Mouse (Mus musculus): ENCODE measurements around the gene Gm28308.

The Gm28308 gene

DNA sequence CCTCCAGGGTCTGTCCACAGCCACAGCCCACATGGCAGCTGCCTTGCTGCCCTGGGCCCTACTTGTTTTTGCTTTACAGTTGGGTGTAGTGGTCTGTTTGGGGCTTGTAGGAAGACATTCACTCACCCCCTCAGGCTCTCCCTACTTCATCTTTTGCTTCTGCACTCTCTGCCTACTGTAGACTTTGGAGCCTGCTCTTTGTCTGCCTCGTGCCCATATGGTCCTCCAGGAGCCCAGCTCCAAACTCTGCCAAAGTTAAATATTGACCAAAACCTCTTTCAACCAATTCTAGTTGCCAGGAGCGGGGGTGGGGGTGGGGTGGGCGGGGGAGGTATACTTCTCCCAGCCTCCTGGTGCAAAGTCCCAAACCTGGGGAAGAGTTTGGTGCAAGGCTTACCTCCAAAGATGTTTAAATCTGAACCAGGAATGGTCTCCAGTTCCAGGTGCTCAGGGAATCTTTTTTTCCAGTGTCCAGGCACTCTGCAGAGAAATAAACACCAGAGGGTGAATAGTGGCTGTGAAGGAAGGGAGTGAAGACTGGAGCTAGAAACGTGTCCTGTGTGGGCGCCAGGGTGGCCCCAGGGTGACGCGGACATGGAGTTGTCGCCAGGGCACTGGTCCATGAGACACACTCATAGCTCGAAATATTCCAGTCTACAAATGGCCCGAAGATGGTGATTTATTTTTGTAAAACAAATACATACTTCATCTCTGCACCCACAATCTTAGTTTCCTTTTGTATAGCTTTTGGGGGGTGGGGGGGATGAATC lies 29.6 kb downstream of the Gm28308 start:
- DNase-seq (ENCODE audit: low spot score in 2 of 2): no peak

DNA sequence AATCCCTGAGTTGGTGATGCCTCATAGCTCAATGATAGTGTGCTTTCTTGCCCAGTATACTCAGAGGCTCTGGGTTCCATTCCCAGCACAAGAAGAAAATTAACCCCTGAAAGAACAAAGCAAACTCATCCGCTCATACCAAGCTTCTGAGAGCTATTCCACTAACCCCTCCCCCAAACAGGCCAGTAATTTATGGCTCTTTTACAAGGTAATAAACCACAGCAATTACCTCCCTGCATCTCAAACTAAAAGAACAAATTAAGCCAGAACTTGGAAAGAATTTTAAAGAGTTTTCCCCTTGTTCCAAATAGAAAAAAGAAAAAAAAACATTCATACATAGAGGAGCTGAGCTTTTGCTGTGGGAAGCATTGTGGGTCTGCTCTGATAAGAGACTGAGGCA lies 30.3 kb downstream of the Gm28308 start:
- no peak for DNase-seq (ENCODE audit: low spot score in 2 of 2)

DNA sequence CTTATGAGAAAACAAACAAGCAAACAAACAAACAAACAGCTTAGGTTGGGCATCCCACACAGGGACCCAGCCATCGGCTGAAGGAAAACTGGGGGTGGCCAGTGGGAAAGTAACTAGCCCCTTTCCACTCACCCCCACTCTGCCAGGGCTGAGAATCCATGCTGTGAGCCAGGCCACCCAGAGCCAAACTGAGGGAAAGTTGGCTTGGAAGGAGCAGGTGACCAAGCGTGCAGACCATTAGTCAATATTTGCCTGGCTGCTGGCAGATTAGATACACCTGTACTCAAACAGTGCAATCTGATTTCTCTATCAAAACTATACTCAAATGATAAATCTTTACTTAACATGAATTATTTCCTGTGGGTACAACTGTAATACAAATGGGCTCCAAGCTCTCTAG lies 31.1 kb downstream of the Gm28308 start:
- DNase-seq (ENCODE audit: low spot score in 2 of 2): no peak

DNA sequence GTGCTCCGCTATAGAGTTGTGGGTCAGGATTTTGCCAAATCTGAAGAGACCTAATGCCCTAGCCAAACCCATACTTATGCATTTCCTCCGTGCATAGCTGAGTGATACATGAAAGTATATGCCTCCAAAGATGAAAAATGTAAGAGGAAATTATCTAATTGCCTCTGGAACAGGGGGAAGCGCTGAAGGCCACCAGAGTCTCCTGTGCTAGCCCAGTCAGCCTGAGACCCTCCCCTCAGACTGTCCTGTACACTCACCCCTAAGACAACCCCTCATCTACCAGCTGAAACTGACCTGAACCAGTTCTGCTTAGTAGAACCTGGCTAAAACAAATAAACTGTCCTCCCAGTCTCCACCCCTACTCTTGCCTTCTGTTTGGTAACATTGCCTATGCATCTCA lies 32.4 kb downstream of the Gm28308 start:
- no peak for DNase-seq (ENCODE audit: low spot score in 2 of 2)

DNA sequence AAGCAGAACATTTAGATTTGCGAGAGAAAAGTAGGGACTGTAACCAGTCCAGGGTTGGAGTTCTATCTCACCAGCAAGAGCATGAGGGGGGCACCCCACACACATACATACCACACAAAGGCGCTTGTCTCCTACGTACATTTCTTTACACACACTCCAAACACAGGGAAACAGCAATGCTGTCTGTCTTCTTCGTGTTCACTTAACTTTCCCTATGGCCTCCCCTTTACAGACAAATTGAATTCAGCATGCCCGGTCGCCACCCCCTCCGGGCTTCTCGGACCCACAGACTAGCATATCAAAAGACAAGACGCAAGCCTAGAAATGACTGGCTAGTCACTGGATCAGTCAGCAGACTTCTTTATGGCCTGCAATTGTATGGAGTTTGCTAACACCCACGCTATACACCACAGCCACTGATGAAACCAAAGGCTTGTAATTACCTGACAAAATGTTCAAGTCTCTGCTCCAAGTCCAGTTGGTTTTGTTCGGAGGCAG lies 32.9 kb downstream of the Gm28308 start:
- DNase-seq (ENCODE audit: low spot score in 2 of 2): no peak

DNA sequence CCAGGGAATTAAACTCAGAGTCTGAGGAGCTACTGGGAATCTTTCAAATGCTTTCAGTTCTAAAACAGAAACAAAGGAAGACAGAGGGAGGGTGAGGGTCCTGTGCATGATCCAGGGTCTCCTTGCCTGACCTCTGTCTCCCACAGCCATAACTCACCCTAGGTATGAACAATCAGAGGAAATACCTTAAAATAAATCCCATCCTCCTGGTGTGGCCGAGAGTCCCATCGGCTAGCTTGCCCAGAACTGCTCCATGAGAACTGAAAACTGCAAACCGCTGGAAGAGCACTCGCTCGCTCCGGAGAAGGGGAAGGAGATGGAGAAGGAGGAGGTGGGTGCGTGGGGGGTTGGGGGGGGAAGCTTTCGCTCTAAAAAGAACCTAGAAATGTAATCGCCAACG lies 33.4 kb downstream of the Gm28308 start:
- DNase-seq (ENCODE audit: low spot score in 2 of 2): no peak

DNA sequence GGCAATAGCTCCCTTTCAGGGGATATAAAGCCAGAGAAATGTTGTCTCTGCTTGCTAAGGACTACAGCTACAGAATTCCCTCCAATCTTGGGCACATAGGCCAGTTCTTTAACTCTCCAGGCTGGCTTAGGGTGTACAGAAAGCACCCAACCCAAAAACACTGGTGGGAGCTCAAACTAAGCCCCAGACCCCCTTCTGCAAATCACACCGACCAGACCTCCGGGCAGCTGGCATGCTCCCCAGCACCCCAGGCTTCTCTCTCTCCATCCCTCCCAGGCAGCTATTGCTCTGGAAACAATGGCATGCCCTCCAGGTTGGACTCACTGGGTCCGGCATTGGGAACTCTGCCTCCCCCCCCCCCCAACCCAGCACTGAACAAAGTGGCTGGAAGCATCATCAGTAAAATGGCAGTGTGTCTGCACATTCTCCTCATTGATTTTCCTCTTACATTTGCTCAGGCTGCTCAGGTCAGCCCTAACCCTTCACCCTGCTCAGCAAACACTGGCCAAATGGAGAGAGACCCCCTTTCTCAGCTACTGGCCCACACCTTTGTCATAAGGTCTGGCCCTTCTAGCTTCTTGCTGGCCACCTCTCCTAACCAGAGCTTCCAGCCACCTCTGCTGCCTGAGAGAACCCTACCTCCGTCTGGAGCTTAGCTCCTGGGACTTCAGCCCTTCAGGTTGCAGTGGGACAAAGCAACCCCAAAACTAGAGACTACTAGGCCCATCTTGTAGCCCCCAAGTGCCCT lies 34.0 kb downstream of the Gm28308 start:
- DNase-seq (ENCODE audit: low spot score in 2 of 2): no peak

DNA sequence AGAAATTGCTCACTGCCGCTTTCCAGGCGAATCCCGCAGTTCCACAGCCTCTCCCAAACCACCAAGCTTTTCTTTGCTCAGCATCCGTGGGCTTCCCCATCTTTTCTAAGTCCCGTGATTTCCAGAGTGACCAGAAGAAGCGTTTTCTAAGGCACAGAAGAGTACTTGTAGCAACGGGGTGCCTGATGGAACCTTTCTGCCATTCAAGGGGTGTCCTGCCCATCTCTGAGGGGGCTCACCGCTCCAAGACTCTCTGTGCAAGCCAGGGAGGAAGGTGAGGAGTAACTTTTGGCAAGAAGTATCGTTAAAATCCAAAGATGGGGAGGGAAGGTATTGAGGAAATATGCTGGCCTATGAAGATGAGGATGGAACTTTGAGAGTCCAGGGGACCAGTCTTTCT lies 35.3 kb downstream of the Gm28308 start:
- no peak for DNase-seq (ENCODE audit: low spot score in 2 of 2)

DNA sequence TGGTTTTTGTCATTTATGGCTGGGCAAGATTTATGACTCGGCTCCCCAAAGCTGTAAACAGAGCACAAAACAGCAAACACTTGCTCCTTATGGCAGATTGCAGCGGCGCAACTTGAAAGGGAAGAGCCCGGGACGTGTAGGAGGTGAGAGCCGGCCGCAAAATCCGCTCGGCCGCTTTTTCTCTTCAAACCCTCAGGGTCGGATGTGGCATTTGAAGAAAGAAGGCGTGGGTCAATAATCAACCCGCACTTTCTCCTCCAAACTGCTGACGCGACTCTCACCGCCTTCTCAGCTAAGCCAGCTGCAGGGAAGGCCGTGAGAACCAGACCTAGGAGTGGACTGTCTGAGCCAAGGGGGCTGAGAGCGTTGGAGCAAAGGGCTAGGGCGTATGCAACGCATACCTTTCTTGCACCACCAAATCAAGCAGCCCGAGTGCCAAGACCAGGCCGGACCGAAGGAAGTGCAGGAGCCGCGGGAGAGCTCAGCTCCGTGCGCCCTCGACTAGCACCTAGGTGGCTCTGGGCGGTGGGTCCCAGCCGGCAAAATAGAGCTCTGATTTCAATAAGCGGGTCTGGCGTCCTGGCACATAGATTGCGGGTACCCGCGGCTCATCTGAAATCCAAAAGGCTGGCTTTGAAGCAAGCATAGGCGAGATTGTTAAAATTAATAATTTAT lies 35.9 kb downstream of the Gm28308 start, which contains the start of gene 5730596B20Rik:
5730596B20Rik (plus strand) TSS at position 438 of the 675 bp plus-strand sequence.
- DNase-seq (ENCODE audit: low spot score in 2 of 2): no peak

DNA sequence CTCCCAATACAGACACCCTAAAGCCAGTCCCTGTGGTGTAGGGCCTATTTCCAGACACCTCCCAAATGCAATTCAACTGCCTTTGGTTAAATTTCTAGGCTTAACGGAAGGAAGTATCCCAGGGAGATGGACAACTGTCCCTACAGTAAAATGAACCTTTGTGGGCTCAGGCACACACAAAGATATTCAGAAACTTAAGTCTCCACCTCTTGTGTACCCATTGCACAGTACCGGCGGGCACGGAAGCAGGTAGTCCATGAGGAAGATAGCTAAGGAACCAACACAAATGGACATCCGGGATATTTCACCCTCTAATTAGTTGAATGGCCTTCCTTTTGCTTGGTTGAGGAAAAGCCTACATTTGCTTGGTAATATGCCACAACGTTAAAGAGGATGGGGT lies 36.7 kb downstream of the Gm28308 start:
- no peak for DNase-seq (ENCODE audit: low spot score in 2 of 2)

DNA sequence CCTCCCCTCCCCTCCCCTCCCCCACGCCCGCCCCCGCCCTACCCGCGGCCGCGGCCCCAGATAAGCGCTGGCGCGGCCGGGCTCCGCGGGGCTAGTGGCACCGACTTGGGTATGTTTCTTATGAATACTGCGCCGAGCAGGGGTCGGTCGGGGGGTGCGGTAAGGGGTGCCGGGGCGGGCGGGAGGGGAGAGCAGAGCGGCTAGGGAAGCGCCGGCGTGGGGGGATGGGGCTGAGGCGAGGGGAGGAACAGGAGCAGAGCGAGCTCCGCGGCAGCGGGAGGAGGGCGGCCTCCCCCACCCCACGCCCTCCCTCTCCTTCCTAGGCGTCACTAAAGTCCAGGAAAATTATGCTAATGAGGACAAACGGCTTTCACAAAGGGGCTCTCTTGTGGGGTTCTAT lies 37.3 kb downstream of the Gm28308 start:
- DNase-seq (ENCODE audit: low spot score in 2 of 2): no peak

DNA sequence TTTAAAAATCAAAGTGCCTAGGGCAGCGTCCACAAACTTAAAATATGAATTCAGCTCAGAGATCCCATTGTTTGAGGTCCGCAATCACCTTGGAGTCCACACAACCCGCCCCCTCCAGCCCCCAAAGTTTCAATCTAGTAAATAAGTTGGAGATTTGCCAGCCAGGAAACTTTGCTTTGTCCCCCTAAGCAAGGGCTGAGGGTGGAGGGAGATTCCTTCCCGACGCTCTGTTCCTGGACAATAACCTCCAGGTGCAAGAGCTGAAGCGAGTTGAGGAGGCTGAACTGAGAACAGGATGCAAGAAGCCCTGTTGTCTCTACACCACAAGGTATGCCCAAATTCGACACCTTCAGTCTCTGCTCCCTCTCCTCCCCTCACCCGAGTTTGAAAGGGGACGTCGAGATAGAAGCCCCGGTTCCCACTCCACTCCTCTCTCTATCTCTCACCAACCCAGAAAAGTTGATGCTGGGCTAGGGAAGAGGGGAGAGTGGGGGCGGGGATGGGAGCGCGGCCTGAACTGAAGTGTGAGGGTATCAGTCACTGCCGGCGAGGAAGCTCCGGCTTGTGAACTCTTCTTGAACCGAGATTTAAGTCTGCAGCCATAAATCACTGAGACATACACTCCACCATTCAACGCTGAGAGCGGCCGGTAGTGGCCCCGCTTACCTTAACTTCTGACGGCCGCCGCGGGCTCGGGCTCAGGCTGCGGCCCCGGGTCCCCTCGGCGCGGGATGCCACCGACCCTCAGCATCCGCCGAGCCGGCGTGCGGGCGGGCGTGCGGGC lies 38.0 kb downstream of the Gm28308 start:
- DNase-seq (ENCODE audit: low spot score in 2 of 2): no peak

DNA sequence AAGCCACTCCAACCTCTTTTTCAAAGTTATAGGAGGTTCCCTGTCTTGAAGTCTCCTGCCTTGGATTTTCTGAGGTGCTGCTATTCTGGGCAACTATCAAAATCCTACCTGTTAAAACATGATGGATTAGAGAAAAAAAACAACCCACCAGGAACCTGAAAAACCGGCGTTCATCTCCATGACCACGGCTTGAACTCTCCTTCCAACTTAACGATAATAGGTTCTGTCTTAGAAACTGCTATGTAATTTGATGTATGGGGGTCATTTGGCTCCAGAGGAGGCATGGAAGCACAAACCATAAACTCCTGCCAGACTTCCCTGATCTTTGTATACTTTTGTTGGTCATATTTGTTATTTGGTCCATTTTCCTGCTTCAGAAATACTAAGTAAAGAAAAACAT lies 39.5 kb downstream of the Gm28308 start:
- DNase-seq (ENCODE audit: low spot score in 2 of 2): no peak

DNA sequence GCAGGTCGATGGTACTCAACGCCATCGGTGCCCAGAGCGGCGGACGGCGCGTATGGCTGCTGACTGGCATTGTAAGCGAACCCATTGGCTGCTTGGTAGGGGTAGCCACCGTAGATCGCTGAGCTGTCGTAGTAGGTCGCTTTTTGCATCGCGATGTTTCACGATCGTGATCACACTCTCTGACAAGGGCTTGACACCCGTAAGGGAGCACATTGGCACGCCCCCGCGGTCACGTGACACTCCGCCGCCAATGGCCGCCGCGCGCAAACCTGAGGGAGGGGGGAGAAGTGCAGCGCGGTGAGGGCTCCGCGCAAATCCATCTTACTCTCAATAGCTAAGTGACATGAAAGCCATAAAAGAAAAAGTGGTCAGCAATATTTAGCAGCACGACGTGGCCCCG lies 40.6 kb downstream of the Gm28308 start:
- no peak for DNase-seq (ENCODE audit: low spot score in 2 of 2)

DNA sequence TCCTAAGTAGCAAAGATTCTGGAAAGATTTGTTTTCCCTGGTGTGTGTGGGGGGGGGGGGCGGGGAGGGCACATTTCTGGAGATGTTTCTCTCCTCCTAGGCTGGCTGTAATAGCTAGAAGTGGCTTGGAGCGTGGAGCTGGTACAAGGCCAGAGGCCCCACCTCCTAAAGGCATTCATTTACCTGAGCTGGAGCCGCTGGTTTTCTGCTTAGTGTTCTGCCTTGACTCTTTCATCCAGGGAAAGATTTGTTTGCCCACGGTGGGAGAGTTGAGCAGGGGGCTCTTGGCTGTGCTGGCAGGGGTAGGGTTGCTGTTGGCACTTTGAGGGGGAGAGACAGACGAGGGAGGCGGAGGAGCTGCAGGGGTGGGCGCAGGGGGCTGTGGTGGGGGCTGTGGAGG lies 41.2 kb downstream of the Gm28308 start:
- DNase-seq (ENCODE audit: low spot score in 2 of 2): no peak

DNA sequence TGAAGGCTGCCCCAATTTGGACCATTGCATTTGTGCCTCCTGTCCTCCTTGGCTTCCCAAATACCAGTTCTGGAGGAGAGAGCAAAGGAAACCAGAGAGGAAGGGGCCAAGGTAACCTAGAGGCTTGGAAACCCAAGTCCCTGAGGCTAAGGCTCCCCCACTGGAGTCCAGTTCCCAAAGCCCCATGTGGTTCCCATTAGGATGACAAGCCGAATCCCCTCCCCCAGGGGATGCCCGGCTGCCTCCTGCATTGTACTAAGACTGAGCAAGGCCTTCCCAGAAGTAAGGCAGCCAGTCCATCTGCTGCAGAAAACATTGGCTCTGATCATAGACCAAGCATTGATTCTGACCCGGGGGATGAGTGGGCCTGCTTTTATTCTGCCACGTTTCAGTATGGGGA lies 41.8 kb downstream of the Gm28308 start:
- no peak for DNase-seq (ENCODE audit: low spot score in 2 of 2)

DNA sequence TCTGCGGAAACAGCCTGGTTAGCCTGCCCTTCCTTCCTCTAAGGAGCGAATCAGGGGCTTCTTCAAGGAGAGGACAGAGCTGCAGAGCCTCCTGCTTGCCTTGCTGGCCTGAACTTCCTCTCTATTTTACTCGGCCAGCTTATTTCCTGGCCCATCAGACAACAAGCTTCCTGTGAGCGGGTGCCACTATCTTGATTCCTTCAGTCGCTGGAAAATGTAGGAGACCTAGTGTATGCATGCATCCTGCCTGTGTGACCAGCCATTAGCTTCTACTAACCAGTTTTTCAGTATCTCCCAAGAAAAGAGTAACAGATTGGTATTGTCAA lies 42.3 kb downstream of the Gm28308 start:
- DNase-seq (ENCODE audit: low spot score in 2 of 2): no peak

DNA sequence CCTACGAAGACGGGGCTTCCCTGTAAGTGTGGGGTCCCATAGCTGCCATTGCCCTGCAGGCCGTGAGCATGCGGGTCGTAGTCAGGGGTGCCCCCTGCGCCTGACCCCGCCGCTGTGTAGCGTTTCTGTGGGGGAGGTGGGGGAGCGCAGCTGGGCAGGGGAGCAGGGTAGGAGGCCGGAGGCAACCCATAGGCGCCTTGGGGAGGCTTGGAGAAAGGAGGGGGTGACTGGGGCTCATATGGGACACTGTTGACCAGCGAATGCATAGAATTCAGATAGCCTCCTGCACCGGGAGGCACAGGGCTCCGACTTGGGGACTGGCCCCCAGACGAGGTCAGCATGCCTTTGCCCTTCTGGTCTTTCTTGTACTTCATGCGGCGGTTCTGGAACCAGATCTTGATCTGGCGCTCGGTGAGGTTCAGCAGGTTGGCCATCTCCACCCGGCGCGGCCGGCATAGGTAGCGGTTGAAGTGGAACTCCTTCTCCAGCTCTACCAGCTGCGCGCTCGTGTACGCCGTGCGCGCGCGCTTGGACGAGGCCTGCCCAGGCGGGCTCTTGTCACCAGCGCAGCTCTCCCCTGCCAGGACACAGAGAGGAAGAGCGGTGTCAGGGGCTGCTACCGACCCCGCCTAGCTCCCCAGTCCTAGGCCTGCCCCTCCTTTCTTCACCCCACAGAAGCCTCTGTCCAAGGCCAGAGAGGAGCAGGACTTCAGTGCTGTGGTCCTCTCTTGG lies 42.8 kb downstream of the Gm28308 start:
- DNase-seq (ENCODE audit: low spot score in 2 of 2): no peak

DNA sequence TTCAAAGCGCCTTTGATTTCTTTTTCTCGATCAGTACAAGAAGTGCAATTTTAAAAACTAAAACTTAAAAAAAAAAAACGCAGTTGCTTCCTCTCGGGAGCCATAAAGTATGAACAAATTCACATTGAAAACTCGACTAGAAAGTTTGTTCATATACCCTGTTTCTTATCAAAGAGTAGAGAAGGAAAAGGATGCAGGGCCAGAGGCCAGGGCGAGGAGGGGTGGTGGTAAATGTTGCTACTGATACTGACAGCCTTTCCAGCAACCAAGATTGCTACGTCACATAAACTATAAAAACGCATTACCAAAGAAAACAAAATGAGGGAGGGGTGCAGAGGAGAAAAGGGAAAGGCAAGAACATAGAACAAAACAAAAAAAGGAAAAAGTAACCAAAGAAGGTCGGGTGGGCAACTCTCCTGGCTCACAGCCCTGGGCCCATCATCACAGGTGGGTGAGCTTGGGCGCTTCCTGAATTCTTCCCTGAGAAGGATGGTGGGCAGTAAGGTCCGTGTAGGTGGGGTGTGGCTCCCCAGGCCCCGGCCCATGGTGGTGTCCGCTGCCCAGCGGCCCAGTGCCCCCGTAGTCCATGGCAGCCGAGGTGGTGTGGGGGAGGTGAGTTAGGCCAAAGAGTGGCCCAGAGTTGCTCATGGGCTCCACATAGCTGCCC lies 43.5 kb downstream of the Gm28308 start:
- no peak for DNase-seq (ENCODE audit: low spot score in 2 of 2)

DNA sequence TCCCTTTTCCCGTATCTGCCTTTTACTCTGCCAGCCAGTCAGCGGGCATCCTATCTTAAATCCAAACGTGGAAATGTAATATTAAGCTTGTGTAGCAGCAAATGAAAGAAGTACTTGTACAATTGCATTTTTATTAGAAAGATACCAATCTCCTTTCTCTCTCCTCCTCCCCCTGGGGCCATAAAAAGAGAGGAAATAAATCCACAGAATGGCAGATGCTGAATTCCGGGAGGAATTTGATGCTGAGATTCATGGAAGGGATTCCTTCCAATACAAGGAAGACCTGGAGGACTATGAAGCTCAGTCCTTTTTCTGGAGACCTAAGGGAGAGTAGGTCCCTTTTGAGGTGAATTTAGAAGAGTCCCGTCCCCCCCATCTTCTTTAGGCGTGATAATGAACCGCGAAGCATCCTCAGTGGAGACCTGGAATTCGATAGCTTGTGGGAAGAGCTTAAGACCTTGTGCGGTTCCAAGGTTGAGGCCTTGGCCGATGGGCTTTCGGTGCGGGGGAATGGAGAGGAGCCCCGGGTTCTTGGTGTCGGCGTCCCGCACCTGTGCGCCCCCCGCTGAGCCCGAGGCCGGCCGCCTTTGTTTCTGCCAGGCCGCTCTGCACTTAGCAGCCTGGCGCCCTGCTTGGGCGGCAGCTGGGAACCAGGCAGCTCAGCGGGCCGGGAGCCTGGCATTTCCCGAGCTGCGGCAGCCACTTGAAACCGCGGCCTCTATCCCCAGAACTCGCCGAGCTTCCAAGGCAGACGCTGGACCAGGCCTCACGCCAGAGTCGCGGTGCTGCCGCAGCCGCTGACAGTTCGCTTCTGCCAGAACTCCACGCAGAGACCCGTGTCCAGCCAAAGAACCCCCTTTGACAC lies 44.7 kb downstream of the Gm28308 start:
- no peak for DNase-seq (ENCODE audit: low spot score in 2 of 2)
